Mouse (Mus musculus) liver, embryonic 14.5 days (tissue): ENCODE measurements around the gene Gm20379.

Source experiments
- CTCF ChIP-seq: IDR thresholded peaks from 2 replicates; pipeline ENCODE4 v1.5.1; 2016; ENCODE audit warnings: antibody characterized with exemption, low read depth, control low read depth
- EP300 ChIP-seq: IDR thresholded peaks from 2 replicates; pipeline ENCODE4 v1.6.1; 2016; ENCODE audit warnings: antibody characterized with exemption, low read depth

GRCm38 (mm10) chr13:92304291-92304690, 1.5 kb upstream of the Gm20379 start:
- TF ChIP-seq CTCF, result no peak
- no peak for TF ChIP-seq EP300
